Mouse (Mus musculus): Measurements from ENCODE around the gene Card6. TPM values are rescaled to one million over a fixed set of nuclear protein-coding genes. Genes with fewer than 3 reads are reported as not detected.
"Not testable (repeated sequence)": the region's sequence is repeated elsewhere in the genome, so short reads cannot be mapped to it uniquely, and the experiment has no call there.

The Card6 gene
- polyA plus RNA-seq, 1 experiment, result 0.59 TPM

DNA sequence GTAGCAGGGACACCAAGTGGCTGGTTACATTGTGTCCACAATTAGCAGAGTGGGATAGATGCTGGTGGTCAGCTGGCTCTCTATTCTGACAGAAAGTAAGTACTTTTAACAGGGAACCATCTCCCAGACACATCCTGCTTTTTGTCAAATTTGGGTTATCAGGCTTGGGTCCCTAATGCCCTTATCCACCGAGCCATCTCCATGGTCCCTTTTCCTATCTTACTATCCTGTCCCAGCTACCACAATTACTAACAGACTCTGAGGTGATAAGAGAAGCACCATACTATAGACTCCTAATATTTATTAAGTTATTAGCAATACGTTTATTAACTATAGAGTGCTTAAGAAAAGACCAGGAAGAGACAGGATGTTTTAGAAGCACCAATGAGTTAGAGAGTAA lies 31.0 kb upstream of the Card6 start:
- DNase-seq, result no peak
- Histone ChIP-seq H3K4me1 (ENCODE audit: control insufficient read depth, insufficient read depth, low read length) (no peaks in the 10 kb centered on the region), H3K4me3 (replicated peaks; ENCODE audit: insufficient read depth, low read depth, low read length) (no peak overlapping the region), H3K27ac (ENCODE audit: insufficient read depth, low read length) (no peak overlapping the region), H3K27me3 (ENCODE audit: control insufficient read depth, insufficient read depth, low read length) (no peaks in the 10 kb centered on the region)
- WGBS, result 88% methylated on average over 2 of the region's 2 CpGs
- no peak for TF ChIP-seq POLR2A (IDR thresholded peaks at IDR 0.05; ENCODE audit: borderline replicate concordance, insufficient read depth, low read length)
- TF ChIP-seq CTCF (IDR thresholded peaks at IDR 0.05; ENCODE audit: borderline replicate concordance, insufficient read depth, low read depth, low read length), result no peak

- no peaks in the 10 kb centered on the region for H3K4me1 ChIP-seq (ENCODE audit: control insufficient read depth, insufficient read depth, low read length)
- WGBS, result 61% methylated on average over 9 of the region's 9 CpGs
Observed at GRCm38 (mm10) chr15:5138021-5138856, 29.9 kb upstream of the Card6 start.

DNA sequence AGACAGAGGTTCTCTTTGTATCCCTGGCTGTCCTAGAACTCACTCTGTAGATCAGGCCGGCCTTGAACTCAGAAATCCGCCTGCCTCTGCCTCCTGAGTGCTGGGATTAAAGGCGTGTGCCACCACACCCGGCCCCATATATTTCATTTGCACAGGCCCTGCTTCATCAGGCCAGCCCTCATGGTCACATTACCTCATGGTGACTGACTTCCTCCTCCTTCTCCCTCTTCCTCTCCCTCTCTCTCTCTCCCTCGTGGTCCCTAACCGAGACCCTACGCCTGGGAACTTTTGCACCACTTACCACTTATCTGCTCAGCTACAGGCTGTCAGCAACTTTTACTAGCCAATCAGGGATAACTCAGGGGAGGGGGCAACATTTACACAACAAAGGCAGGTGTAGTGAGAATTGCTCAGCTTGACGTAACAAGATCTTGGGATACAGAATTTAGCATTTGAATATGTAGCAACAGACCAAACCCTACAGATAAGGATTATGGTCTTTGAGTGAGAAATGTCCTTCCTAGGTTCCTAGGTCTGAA lies 26.7 kb upstream of the Card6 start:
- WGBS, result 83% methylated on average over 8 of the region's 8 CpGs
- no peak for DNase-seq
- TF ChIP-seq CTCF (IDR thresholded peaks at IDR 0.05; ENCODE audit: borderline replicate concordance, insufficient read depth, low read depth, low read length) (no peak), POLR2A (IDR thresholded peaks at IDR 0.05; ENCODE audit: borderline replicate concordance, insufficient read depth, low read length) (no peak)
- Histone ChIP-seq H3K27ac (ENCODE audit: insufficient read depth, low read length) (no peak overlapping the region), H3K4me3 (replicated peaks; ENCODE audit: insufficient read depth, low read depth, low read length) (no peak overlapping the region), H3K27me3 (ENCODE audit: control insufficient read depth, insufficient read depth, low read length) (no peaks in the 10 kb centered on the region), H3K4me1 (ENCODE audit: control insufficient read depth, insufficient read depth, low read length) (no peaks in the 10 kb centered on the region)

More at GRCm38 (mm10) chr15:5138021-5138856, 29.9 kb upstream of the Card6 start:
- DNase-seq, result no peak
- Histone ChIP-seq H3K4me3 (replicated peaks; ENCODE audit: insufficient read depth, low read depth, low read length) (no peak overlapping the region), H3K27me3 (ENCODE audit: control insufficient read depth, insufficient read depth, low read length) (no peaks in the 10 kb centered on the region), H3K27ac (ENCODE audit: insufficient read depth, low read length) (no peak overlapping the region)
- TF ChIP-seq CTCF (IDR thresholded peaks at IDR 0.05; ENCODE audit: borderline replicate concordance, insufficient read depth, low read depth, low read length) (no peak), POLR2A (IDR thresholded peaks at IDR 0.05; ENCODE audit: borderline replicate concordance, insufficient read depth, low read length) (no peak)

- WGBS, result 65% methylated on average over 3 of the region's 3 CpGs
- Histone ChIP-seq H3K4me3 (replicated peaks; ENCODE audit: insufficient read depth, low read depth, low read length) (no peak overlapping the region), H3K4me1 (ENCODE audit: control insufficient read depth, insufficient read depth, low read length) (no peaks in the 10 kb centered on the region), H3K27ac (ENCODE audit: insufficient read depth, low read length) (no peak overlapping the region), H3K27me3 (ENCODE audit: control insufficient read depth, insufficient read depth, low read length) (no peaks in the 10 kb centered on the region)
- DNase-seq, result no peak
- no peak for TF ChIP-seq POLR2A (IDR thresholded peaks at IDR 0.05; ENCODE audit: borderline replicate concordance, insufficient read depth, low read length)
- no peak for TF ChIP-seq CTCF (IDR thresholded peaks at IDR 0.05; ENCODE audit: borderline replicate concordance, insufficient read depth, low read depth, low read length)
Observed at GRCm38 (mm10) chr15:5134179-5134578, 25.8 kb upstream of the Card6 start.

GRCm38 (mm10) chr15:5133301-5133700 lies 25.0 kb upstream of the Card6 start:
- 66% methylated on average over 3 of the region's 3 CpGs for WGBS

DNA sequence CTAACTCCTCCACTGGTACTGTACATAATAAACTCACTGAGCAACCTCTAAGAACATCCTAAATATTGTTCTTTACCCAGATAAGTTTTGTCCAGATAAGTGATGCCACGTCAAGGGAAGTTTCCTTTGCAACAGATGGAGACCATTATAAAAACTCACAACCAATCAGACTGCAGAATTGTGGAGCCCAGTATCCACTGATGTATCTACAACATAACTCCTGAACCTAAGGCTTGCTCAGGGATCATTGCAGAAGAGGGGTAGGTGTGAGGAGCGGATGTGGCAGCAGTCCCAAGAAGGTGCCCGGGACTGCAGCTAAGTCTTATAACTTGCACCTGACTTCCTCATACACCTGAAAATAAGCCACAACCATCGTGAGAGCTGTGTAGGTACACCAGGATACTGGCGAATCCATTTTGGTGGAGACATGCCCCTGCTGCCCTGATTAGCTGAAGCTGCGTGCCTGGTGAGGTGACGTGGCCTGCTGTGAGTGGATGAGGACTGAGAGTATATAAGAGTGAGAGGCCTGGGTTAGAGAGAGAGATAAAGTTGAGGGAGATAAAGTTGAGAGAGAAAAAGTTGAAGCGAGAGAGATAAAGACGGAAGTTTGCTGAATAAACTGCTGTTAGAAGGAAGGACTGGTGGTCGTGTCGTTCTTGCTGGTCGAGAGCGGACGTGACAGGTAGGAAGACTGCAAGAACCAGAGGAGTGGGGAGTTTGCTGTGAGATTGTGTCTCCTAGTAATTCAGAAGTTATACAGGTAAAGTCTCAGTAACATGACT lies 22.7 kb upstream of the Card6 start:
- H3K4me3 ChIP-seq (replicated peaks; ENCODE audit: insufficient read depth, low read depth, low read length); H3K27me3 ChIP-seq (ENCODE audit: control insufficient read depth, insufficient read depth, low read length); H3K27ac ChIP-seq (ENCODE audit: insufficient read depth, low read length); H3K4me1 ChIP-seq (ENCODE audit: control insufficient read depth, insufficient read depth, low read length); DNase-seq: not testable (repeated sequence)
- WGBS, result 92% methylated on average over 14 of the region's 14 CpGs

More at GRCm38 (mm10) chr15:5133301-5133700, 25.0 kb upstream of the Card6 start:
- Histone ChIP-seq H3K4me3 (replicated peaks; ENCODE audit: insufficient read depth, low read depth, low read length) (no peak overlapping the region), H3K27me3 (ENCODE audit: control insufficient read depth, insufficient read depth, low read length) (no peaks in the 10 kb centered on the region), H3K4me1 (ENCODE audit: control insufficient read depth, insufficient read depth, low read length) (no peaks in the 10 kb centered on the region), H3K27ac (ENCODE audit: insufficient read depth, low read length) (no peak overlapping the region)
- DNase-seq, result no peak
- TF ChIP-seq CTCF (IDR thresholded peaks at IDR 0.05; ENCODE audit: borderline replicate concordance, insufficient read depth, low read depth, low read length) (no peak), POLR2A (IDR thresholded peaks at IDR 0.05; ENCODE audit: borderline replicate concordance, insufficient read depth, low read length) (no peak)

GRCm38 (mm10) chr15:5129111-5129805 lies 20.9 kb upstream of the Card6 start:
- H3K4me3 ChIP-seq (replicated peaks; ENCODE audit: insufficient read depth, low read depth, low read length), result no peak overlapping the region
- H3K27me3 ChIP-seq (ENCODE audit: control insufficient read depth, insufficient read depth, low read length), result no peaks in the 10 kb centered on the region
- no peak for TF ChIP-seq POLR2A (IDR thresholded peaks at IDR 0.05; ENCODE audit: borderline replicate concordance, insufficient read depth, low read length)
- TF ChIP-seq CTCF (IDR thresholded peaks at IDR 0.05; ENCODE audit: borderline replicate concordance, insufficient read depth, low read depth, low read length), result no peak
- DNase-seq, result no peak
- 86% methylated on average over 12 of the region's 12 CpGs for WGBS
- no peaks in the 10 kb centered on the region for H3K4me1 ChIP-seq (ENCODE audit: control insufficient read depth, insufficient read depth, low read length)
- H3K27ac ChIP-seq (ENCODE audit: insufficient read depth, low read length), result no peak overlapping the region
